Mouse (Mus musculus): ENCODE results near the gene Gm8374. TPM values are rescaled to one million over a fixed set of nuclear protein-coding genes. Genes with fewer than 3 reads are reported as not detected.
A peak's percentile ranks its signal among the peaks of the same experiment; 100 is the strongest.
"Not testable (repeated sequence)": the region's sequence is repeated elsewhere in the genome, so short reads cannot be mapped to it uniquely, and the experiment has no call there.

Gm8374 gene
- polyA plus RNA-seq (2012; rRNA removed), result not detected in 2 replicates

- H3K4me1 ChIP-seq (ENCODE audit: control insufficient read depth, insufficient read depth, insufficient read length); H3K27me3 ChIP-seq (ENCODE audit: control insufficient read depth, insufficient read depth, low read length); H3K36me3 ChIP-seq (ENCODE audit: control insufficient read depth, insufficient read depth, low read length); DNase-seq (ENCODE audit: low read depth in 1 of 2, low spot score in 2 of 2); H3K27ac ChIP-seq (ENCODE audit: insufficient read depth, low read length); H3K4me3 ChIP-seq (ENCODE audit: extremely low read depth, insufficient read depth, insufficient read length): not testable (repeated sequence)
- WGBS, result 81% methylated on average over 3 of the region's 3 CpGs
These were observed at the start of gene Gm8374 for GRCm38 (mm10) chr14:7365034-7365433. Gm8374 (minus strand) TSS chr14:7365134.

GRCm38 (mm10) chr14:7332295-7332694 is 32.6 kb downstream of the Gm8374 start, which contains the start of gene Gm5797:
Gm5797 (minus strand) TSS chr14:7332395.
- DNase-seq (ENCODE audit: low read depth in 1 of 2, low spot score in 2 of 2); H3K36me3 ChIP-seq (ENCODE audit: control insufficient read depth, insufficient read depth, low read length); H3K27me3 ChIP-seq (ENCODE audit: control insufficient read depth, insufficient read depth, low read length); H3K27ac ChIP-seq (ENCODE audit: insufficient read depth, low read length); H3K4me1 ChIP-seq (ENCODE audit: control insufficient read depth, insufficient read depth, insufficient read length); H3K4me3 ChIP-seq (ENCODE audit: extremely low read depth, insufficient read depth, insufficient read length): not testable (repeated sequence)
- no CpG with 5 or more reads among the region's 1 CpGs for WGBS

- H3K36me3 ChIP-seq (ENCODE audit: control insufficient read depth, insufficient read depth, low read length); H3K27me3 ChIP-seq (ENCODE audit: control insufficient read depth, insufficient read depth, low read length); H3K4me1 ChIP-seq (ENCODE audit: control insufficient read depth, insufficient read depth, insufficient read length); H3K27ac ChIP-seq (ENCODE audit: insufficient read depth, low read length): not testable (repeated sequence)
- H3K4me3 ChIP-seq (ENCODE audit: extremely low read depth, insufficient read depth, insufficient read length), result peak overlapping the region; percentile 45; the same call in 1 of the 2 replicates
- WGBS, result under 1% methylated on average over 13 of the region's 19 CpGs
- DNase-seq (ENCODE audit: low read depth in 1 of 2, low spot score in 2 of 2), result peak in 1 of 2 experiments; percentile 2
These were observed 49.8 kb downstream of the Gm8374 start for GRCm38 (mm10) chr14:7315093-7315492.

DNA sequence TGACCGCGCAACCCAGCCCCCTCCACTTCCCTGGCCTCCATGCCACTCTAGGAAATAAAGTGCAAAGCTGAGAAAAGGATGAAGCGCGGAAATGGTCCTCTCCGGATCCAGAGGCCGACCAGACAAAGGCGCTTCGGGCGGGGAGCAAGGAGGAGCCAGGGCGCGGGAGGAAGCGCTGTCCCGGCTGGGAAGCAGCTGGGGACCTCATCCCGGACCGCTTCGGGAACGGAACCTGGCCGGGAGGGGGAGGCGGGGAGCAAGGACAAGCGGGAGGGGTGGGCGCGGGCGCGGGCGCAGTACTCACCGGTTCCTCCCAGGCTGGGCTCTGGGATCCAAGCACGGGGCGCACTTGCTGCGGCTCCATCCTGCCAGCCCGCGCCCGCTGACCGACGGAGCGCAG is 50.3 kb downstream of the Gm8374 start, which contains the start of gene Gm3739:
TSS of gene Gm3739 (minus strand) at position 389 of the 400 bp plus-strand sequence.
- H3K4me1 ChIP-seq (ENCODE audit: control insufficient read depth, insufficient read depth, insufficient read length); H3K27ac ChIP-seq (ENCODE audit: insufficient read depth, low read length); DNase-seq (ENCODE audit: low read depth in 1 of 2, low spot score in 2 of 2); H3K36me3 ChIP-seq (ENCODE audit: control insufficient read depth, insufficient read depth, low read length); H3K27me3 ChIP-seq (ENCODE audit: control insufficient read depth, insufficient read depth, low read length): not testable (repeated sequence)
- WGBS, result under 1% methylated on average over 23 of the region's 35 CpGs
- H3K4me3 ChIP-seq (ENCODE audit: extremely low read depth, insufficient read depth, insufficient read length), result peak within 1 kb of the TSS; percentile 45; the same call in 1 of the 2 replicates

Other genes starting within 250 kb of the Gm8374 start
- not detected in 2 replicates for gene Gm6676, start 239.7 kb downstream of the Gm8374 start, polyA plus RNA-seq (2012; rRNA removed)
- 0.08 TPM in 1 of 2 replicates, not detected in the other for gene Gm3512, start 190.6 kb downstream of the Gm8374 start, polyA plus RNA-seq (2012; rRNA removed)
- not detected in 2 replicates for gene Gm16434, start 170.6 kb downstream of the Gm8374 start, polyA plus RNA-seq (2012; rRNA removed)
- gene Gm3727, start 100.4 kb downstream of the Gm8374 start, polyA plus RNA-seq (2012; rRNA removed), result not detected in 2 replicates
- gene Gm3739, start 50.1 kb downstream of the Gm8374 start, polyA plus RNA-seq (2012; rRNA removed), result 0.09 TPM in 1 of 2 replicates, not detected in the other
- gene Gm5797, start 32.7 kb downstream of the Gm8374 start, polyA plus RNA-seq (2012; rRNA removed), result not detected in 2 replicates
- gene Gm3755, start 85.8 kb upstream of the Gm8374 start, polyA plus RNA-seq (2012; rRNA removed), result not detected in 2 replicates
- gene Gm3752, start 118.6 kb upstream of the Gm8374 start, polyA plus RNA-seq (2012; rRNA removed), result 0.07 TPM in 1 of 2 replicates, not detected in the other
- gene Gm3558, start 203.4 kb upstream of the Gm8374 start, polyA plus RNA-seq (2012; rRNA removed), result 0.06 TPM in 1 of 2 replicates, not detected in the other
- gene Gm10338, start 230.5 kb upstream of the Gm8374 start, polyA plus RNA-seq (2012; rRNA removed), result not detected in 2 replicates

Measured in spleen, adult 2 months (tissue).